Mouse (Mus musculus) olfactory bulb, adult 2 months (tissue): Measurements from ENCODE around the gene BC049715.

Experiments used
- CTCF ChIP-seq: fragments of 200-500 bp; IDR thresholded peaks from 2 replicates; pipeline ENCODE4 v1.5.1; 2012; ENCODE audit warnings: low read depth, mild to moderate bottlenecking, low read length, moderate library complexity; ENCODE audit not compliant: insufficient read depth
- POLR2A ChIP-seq: fragments of 200-500 bp; IDR thresholded peaks from 2 replicates; pipeline ENCODE4 v1.6.1; 2012; ENCODE audit warnings: mild to moderate bottlenecking, low read depth, low read length, moderate library complexity; ENCODE audit not compliant: insufficient read depth

DNA sequence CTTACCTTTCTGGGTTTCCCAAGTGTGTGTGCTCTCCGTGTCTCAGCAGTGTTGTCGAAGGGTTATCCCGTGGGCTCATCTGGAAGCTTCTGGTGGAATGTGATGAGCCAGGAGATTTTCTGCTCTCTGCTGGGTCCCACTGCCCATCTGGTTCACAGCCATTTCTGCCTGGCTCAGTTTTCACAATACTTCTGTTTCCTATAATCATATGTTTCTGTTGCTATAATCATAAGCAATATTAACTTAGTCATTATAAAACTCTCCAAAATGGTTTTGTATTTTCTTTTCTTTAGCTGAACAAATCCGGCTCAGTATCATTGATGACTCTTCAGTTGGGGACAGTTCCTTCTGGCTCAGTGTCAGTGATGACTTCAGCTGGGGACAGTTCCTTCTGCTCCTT lies 7.9 kb downstream of the BC049715 start, which contains the start of gene Smco3:
- no peak for TF ChIP-seq CTCF
- TF ChIP-seq POLR2A, result no peak
